Comparison of ENCODE assay signal across 8 mouse cellular contexts in the genomic region with DNA sequence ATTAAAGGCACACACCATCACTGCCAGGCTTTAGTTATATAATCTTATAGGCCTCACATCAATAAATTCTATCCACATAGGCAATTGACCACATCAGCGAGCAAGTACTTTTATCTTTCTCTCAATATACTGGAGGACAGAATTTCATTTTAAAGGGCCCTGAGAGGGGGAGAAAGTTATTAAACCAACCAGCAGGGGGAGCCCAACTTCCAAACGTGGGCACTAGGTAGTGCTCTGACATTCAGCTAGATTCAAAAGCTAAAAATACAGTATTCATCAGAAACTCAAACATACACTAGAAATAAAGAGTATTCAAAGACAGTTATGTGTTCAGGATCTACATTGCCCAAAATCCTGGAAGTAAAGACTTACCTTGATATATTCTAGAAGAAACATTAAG.
DNase-seq lines count a peak whose midpoint lies in the region; TF ChIP-seq lines count a peak whose summit lies in the region.
"Had no signal": no experiment of that assay in that cellular context is flagged by ENCODE, and none has a peak within 500 bp of the region (broad histone marks: within the 10 kb centered on the region; RNA-seq: fewer than 3 reads in every experiment).

No protein-coding gene starts in this region.

- H3K4me1 ChIP-seq in MEL (ENCODE audit: control insufficient read depth in 1 of 2, insufficient read depth in 2 of 2, low read length in 2 of 2): no peaks in the 10 kb centered on the region

- H3K27me3 ChIP-seq in MEL (ENCODE audit: control insufficient read depth in 1 of 2, insufficient read depth in 2 of 2, low read length in 2 of 2): no peaks in the 10 kb centered on the region
- H3K27me3 ChIP-seq: limb, embryonic 13.5 days had no signal

- no peak overlapping the region for H3K27ac ChIP-seq in MEL (ENCODE audit: control insufficient read depth, low read depth, low read length)
- H3K27ac ChIP-seq: limb, embryonic 13.5 days had no signal

- intact Hi-C loops in heart, postnatal 25 days (cut with DNase I): loop anchor here (1.0 to 5.0 kb wide), 3 partner anchors 161 to 701 kb away; no protein-coding TSS in a partner anchor

- H3K4me3 ChIP-seq in MEL (ENCODE audit: control insufficient read depth in 1 of 2, insufficient read depth in 1 of 2, low read depth in 2 of 2, low read length in 2 of 2): no peak overlapping the region
- H3K4me3 ChIP-seq: limb, embryonic 13.5 days had no signal

- no peak for TF ChIP-seq POLR2A in MEL (IDR thresholded peaks at IDR 0.05; ENCODE audit: control insufficient read depth in 1 of 2, insufficient read depth in 1 of 2, low read depth in 1 of 2, low read length in 2 of 2, poor library complexity in 1 of 2)

- TF ChIP-seq RAD21 in MEL (IDR thresholded peaks at IDR 0.05; ENCODE audit: low read depth, low read length): peak; percentile 72

- no peaks in the 10 kb centered on the region for H3K9me3 ChIP-seq in MEL (replicated peaks; ENCODE audit: insufficient read depth, low read length)
- H3K9me3 ChIP-seq: limb, embryonic 13.5 days had no signal

- peak; percentile 74 for DNase-seq in MEL (ENCODE audit: low read depth, low spot score)
- DNase-seq in adrenal gland, postnatal 10 days: peak; percentile 85
- peak; percentile 64 for DNase-seq in embryo, embryonic 9.5 days (ENCODE audit: extremely low spot score)
- DNase-seq in heart, postnatal 25 days (ENCODE audit: low spot score): peak; percentile 16
- peak; percentile 77 for DNase-seq in layer of hippocampus, adult 9-10 months (ENCODE audit: low spot score)
- DNase-seq in lung, postnatal 25 days (ENCODE audit: low spot score): peak; percentile 72
- peak; percentile 67 to 86 for DNase-seq in right cerebral cortex, postnatal 10 days (ENCODE audit: low spot score in 2 of 2)

- H3K9ac ChIP-seq in MEL (ENCODE audit: control insufficient read depth, low read depth, low read length, poor library complexity, severe bottlenecking): no peak overlapping the region
- H3K9ac ChIP-seq: limb, embryonic 13.5 days had no signal

- H3K36me3 ChIP-seq in MEL (ENCODE audit: control insufficient read depth in 1 of 2, insufficient read depth in 2 of 2, low read length in 2 of 2): no peaks in the 10 kb centered on the region
- H3K36me3 ChIP-seq: limb, embryonic 13.5 days had no signal

- TF ChIP-seq EP300 in MEL (IDR thresholded peaks at IDR 0.05; ENCODE audit: low read depth in 1 of 2, low read length in 2 of 2): no peak

- peak; percentile 54 to 73 (median 62) for TF ChIP-seq CTCF in MEL (IDR thresholded peaks at IDR 0.05 in 2 of 3, conservative IDR thresholded peaks at IDR 0.05 in 1 of 3; ENCODE audit: control insufficient read depth in 1 of 3, insufficient read depth in 1 of 3, low read depth in 2 of 3, low read length in 3 of 3, poor library complexity in 1 of 3, severe bottlenecking in 1 of 3)

- H3K79me2 ChIP-seq in MEL (ENCODE audit: control insufficient read depth, insufficient read depth, low read length, poor library complexity): no peaks in the 10 kb centered on the region

TF ChIP-seq in MEL, 35 proteins besides CTCF, POLR2A, EP300 and RAD21:
- TF ChIP-seq SMC3 (IDR thresholded peaks at IDR 0.05; ENCODE audit: low read depth, low read length) (peak; percentile 77), UBTF (IDR thresholded peaks at IDR 0.05; ENCODE audit: borderline replicate concordance, insufficient read depth, low read depth, low read length) (no peak), ZC3H11A (IDR thresholded peaks at IDR 0.05; ENCODE audit: low read depth, low read length) (peak; percentile 49), TAL1 (IDR thresholded peaks at IDR 0.05; ENCODE audit: low read length) (no peak), USF2 (IDR thresholded peaks at IDR 0.05; ENCODE audit: borderline replicate concordance in 1 of 2, insufficient read depth in 1 of 2, low read depth in 1 of 2, low read length in 2 of 2) (no peak), ZNF384 (IDR thresholded peaks at IDR 0.05; ENCODE audit: low read depth, low read length) (no peak)

Comparison
In these comparisons a context has a peak if more than half of its experiments do, and no peak if none do; other contexts are left out.
1. DNase-seq: peak in every context shown above with its lines; median percentile 85 in adrenal gland, postnatal 10 days; 77 in layer of hippocampus, adult 9-10 months; 76 in right cerebral cortex, postnatal 10 days; 74 in MEL; 72 in lung, postnatal 25 days; 64 in embryo, embryonic 9.5 days; 16 in heart, postnatal 25 days.